Mouse (Mus musculus): ENCODE results near the gene Gnao1. TPM values are rescaled to one million over a fixed set of nuclear protein-coding genes. Genes with fewer than 3 reads are reported as not detected.

Gene Gnao1
- polyA plus RNA-seq, 1 experiment = 4.1 TPM

DNA sequence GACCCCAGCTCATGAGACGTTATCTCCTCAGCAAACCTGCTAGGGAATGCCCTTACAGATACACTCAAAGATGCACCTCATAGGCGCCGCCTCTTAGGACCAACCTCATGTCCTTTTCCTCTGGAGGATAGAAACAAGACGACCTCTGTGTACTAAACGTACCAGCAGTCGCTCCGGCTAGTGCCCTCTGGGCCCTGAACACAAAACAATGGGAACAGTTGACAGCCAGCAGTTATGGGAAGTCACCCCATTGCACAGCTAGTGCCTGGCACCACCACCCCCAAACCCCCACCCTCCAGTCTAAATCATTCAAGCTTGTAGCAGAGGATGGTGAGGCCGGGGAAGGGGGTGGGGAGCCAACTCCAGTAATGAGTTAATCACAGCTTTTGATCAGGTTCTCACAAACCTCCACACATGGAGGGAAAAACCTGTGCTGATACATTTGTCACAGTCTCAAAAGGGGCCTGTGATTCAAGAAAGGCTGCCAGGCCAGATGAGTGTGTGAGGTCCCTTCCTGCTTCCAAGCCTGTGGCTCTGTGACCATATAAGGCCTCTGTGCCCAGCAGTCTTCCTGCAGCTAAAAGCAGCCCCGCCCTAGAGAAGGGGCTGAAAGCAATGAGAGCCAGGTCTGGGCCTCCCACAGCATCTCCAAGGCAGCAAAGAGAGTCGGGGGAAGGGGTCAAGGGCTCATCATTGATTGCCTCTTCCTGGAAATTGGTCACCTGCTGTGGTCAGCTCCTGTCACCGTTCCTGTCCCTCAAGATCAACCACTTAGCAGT, 79.1 kb downstream of the Gnao1 start:
- no peaks in the 10 kb centered on the region; the same call in 1 of the 2 replicates for H3K4me1 ChIP-seq (ENCODE audit: control insufficient read depth, insufficient read depth, low read length)
- no peak for TF ChIP-seq POLR2A (IDR thresholded peaks at IDR 0.05; ENCODE audit: borderline replicate concordance, control insufficient read depth, low read depth, low read length)
- no peak for TF ChIP-seq CTCF (IDR thresholded peaks at IDR 0.05; ENCODE audit: control insufficient read depth, insufficient read depth, low read length)
- no peak overlapping the region for H3K27ac ChIP-seq (ENCODE audit: control insufficient read depth, insufficient read depth, low read depth, low read length, poor library complexity)
- WGBS = 70% methylated on average over 11 of the region's 11 CpGs
- H3K4me3 ChIP-seq (replicated peaks; ENCODE audit: control insufficient read depth, low read depth, low read length) = no peak overlapping the region

DNA sequence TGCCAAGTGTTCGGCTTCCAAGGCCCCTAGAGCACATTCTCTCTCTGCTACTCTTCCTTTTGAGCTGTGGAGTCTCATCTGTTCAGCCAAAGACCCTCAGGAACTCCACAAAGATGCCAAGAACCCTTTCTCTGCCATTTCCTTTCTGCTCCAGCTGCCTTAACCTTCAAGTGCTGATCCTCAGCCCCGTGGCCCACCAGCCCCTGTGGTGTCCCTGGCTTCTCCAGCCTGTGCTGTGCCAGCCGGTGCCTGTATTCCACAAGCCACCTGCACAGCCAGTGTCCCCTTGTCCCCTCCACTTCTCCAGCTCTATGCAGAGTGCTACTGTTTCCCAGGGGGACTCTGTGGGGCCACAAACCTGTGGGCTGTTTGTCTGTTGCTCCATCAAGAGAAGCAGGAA, 83.8 kb downstream of the Gnao1 start:
- TF ChIP-seq POLR2A (IDR thresholded peaks at IDR 0.05; ENCODE audit: borderline replicate concordance, control insufficient read depth, low read depth, low read length) (no peak), CTCF (IDR thresholded peaks at IDR 0.05; ENCODE audit: control insufficient read depth, insufficient read depth, low read length) (no peak)
- 61% methylated on average over 3 of the region's 3 CpGs for WGBS
- H3K27ac ChIP-seq (ENCODE audit: control insufficient read depth, insufficient read depth, low read depth, low read length, poor library complexity) = no peak overlapping the region
- no peak overlapping the region for H3K4me3 ChIP-seq (replicated peaks; ENCODE audit: control insufficient read depth, low read depth, low read length)
- no peaks in the 10 kb centered on the region for H3K4me1 ChIP-seq (ENCODE audit: control insufficient read depth, insufficient read depth, low read length)

DNA sequence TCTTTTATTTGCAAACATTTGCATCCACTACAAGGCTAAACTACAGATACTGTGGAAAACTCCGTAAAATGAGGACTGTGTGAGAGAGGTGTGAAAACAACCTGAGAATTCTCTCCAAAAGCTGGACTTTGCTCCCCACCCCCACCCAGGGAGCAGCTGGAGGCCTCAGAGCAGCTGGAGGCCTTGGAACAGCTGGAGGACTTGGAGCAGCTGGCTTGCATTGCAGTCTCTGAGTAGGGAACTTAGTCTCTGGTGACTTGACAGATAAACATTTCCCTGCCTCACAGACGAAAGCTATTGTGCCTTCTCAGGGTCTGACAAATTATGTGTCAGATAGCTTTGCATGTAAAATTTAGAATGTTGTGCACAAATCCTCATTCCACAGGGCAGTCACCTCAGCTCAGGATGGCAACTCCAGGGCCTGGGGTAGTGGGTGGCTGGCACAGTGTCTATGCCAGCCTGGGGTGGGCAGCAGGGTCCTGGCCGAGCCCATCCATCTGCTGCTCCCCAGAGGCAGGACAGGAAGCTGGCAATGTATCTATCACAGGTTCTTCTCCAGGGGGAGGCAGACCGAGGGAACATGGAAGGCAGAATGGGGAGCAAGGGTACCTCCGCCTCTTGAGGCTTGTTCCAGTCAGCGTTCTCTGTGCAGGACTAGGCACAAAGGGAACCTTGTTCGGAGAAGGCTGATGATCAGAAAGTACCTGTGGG, 87.2 kb downstream of the Gnao1 start:
- TF ChIP-seq CTCF (IDR thresholded peaks at IDR 0.05; ENCODE audit: control insufficient read depth, insufficient read depth, low read length) (no peak), POLR2A (IDR thresholded peaks at IDR 0.05; ENCODE audit: borderline replicate concordance, control insufficient read depth, low read depth, low read length) (no peak)
- WGBS = 82% methylated on average over 7 of the region's 7 CpGs
- no peaks in the 10 kb centered on the region for H3K4me1 ChIP-seq (ENCODE audit: control insufficient read depth, insufficient read depth, low read length)
- H3K27ac ChIP-seq (ENCODE audit: control insufficient read depth, insufficient read depth, low read depth, low read length, poor library complexity) = no peak overlapping the region
- no peak overlapping the region for H3K4me3 ChIP-seq (replicated peaks; ENCODE audit: control insufficient read depth, low read depth, low read length)

DNA sequence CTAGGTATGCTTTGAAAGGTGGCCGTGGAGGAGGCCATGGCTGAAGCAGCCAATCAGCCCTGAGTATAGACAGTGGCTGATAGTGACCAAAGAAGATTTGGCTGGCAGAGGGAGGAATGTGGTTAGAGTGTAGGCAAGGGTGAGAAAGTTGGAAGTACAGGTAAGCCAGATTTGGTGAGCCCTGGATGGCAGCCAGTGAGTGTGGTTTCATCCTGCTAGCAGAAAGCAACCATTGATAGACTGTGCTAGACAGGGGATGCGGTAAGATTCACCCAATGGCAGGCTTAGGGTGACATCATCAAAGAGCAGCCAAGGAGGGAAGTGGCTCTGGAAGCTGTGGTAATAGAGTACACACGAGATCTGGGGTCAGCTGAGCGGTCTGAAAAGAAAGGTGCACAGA, 88.8 kb downstream of the Gnao1 start:
- WGBS = 60% methylated on average over 4 of the region's 4 CpGs
- H3K4me1 ChIP-seq (ENCODE audit: control insufficient read depth, insufficient read depth, low read length) = no peaks in the 10 kb centered on the region
- TF ChIP-seq POLR2A (IDR thresholded peaks at IDR 0.05; ENCODE audit: borderline replicate concordance, control insufficient read depth, low read depth, low read length) = no peak
- TF ChIP-seq CTCF (IDR thresholded peaks at IDR 0.05; ENCODE audit: control insufficient read depth, insufficient read depth, low read length) = no peak
- no peak overlapping the region for H3K27ac ChIP-seq (ENCODE audit: control insufficient read depth, insufficient read depth, low read depth, low read length, poor library complexity)
- H3K4me3 ChIP-seq (replicated peaks; ENCODE audit: control insufficient read depth, low read depth, low read length) = no peak overlapping the region

DNA sequence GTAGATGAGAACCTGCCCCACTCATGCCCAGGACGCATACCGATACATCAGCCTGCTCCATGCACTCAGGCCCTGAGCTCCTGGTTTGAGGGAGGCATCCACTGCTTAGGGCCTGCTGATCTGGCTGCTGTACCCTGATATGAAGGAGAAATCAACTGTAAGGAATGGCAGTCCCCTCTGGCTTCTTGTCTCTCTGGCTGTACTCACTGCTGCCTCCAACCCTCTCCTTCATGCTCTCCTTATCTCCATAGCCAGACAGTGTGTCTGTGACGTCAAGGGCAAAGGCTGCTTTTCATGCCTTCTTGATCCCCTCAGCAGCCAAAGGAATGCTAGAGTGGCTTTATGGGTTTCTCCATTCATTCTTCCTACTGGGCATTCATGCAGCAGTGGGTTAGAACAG, 92.3 kb downstream of the Gnao1 start:
- WGBS = 76% methylated on average over 3 of the region's 3 CpGs
- Histone ChIP-seq H3K27ac (ENCODE audit: control insufficient read depth, insufficient read depth, low read depth, low read length, poor library complexity) (no peak overlapping the region), H3K4me1 (ENCODE audit: control insufficient read depth, insufficient read depth, low read length) (no peaks in the 10 kb centered on the region), H3K4me3 (replicated peaks; ENCODE audit: control insufficient read depth, low read depth, low read length) (no peak overlapping the region)
- TF ChIP-seq POLR2A (IDR thresholded peaks at IDR 0.05; ENCODE audit: borderline replicate concordance, control insufficient read depth, low read depth, low read length) (no peak), CTCF (IDR thresholded peaks at IDR 0.05; ENCODE audit: control insufficient read depth, insufficient read depth, low read length) (no peak)

DNA sequence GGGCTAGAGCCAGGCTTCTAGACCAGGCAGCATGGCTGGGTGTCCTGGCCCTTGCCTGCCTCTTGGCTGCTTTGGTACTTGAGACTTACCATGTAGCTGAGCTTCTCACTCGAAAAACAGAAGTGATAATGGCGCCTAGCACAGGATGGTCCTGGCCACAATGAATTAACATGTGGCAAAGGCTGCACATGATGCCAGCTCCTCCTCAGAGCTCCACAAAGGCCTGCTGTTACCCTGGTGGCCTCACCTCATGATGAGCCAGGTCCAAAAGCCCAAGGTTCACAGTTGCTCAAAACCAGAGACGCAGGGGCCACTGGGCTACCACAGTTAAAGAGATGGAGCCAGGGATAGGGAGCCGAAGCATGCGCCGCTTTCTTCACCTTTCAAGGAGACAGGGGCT, 97.2 kb downstream of the Gnao1 start:
- 72% methylated on average over 6 of the region's 6 CpGs for WGBS
- Histone ChIP-seq H3K4me3 (replicated peaks; ENCODE audit: control insufficient read depth, low read depth, low read length) (no peak overlapping the region), H3K4me1 (ENCODE audit: control insufficient read depth, insufficient read depth, low read length) (no peaks in the 10 kb centered on the region), H3K27ac (ENCODE audit: control insufficient read depth, insufficient read depth, low read depth, low read length, poor library complexity) (no peak overlapping the region)
- TF ChIP-seq POLR2A (IDR thresholded peaks at IDR 0.05; ENCODE audit: borderline replicate concordance, control insufficient read depth, low read depth, low read length) = no peak
- TF ChIP-seq CTCF (IDR thresholded peaks at IDR 0.05; ENCODE audit: control insufficient read depth, insufficient read depth, low read length) = no peak

DNA sequence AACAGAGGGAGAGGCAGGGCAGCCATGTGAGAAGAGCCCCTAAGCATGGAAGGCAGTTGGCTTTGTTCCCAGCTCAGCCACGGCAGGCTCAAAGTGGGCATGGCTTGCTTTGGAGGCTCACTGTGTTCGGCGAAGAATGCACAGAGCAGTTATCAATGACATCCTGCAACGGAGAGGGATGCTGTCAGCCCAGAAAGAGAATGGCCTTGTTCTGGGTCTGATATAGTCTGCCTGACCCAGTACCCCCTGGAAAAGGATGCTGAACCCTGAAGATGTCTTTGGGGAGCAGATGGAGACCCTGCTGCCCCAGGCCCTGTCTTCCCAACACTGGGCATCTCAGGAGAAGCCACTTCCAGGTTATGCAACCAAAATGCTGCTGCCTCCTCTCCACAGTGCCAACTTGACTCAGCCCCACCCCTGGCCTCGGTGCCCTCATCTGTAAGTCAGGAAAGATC, 98.2 kb downstream of the Gnao1 start:
- Histone ChIP-seq H3K27ac (ENCODE audit: control insufficient read depth, insufficient read depth, low read depth, low read length, poor library complexity) (no peak overlapping the region), H3K4me3 (replicated peaks; ENCODE audit: control insufficient read depth, low read depth, low read length) (no peak overlapping the region), H3K4me1 (ENCODE audit: control insufficient read depth, insufficient read depth, low read length) (no peaks in the 10 kb centered on the region)
- TF ChIP-seq POLR2A (IDR thresholded peaks at IDR 0.05; ENCODE audit: borderline replicate concordance, control insufficient read depth, low read depth, low read length) = no peak
- TF ChIP-seq CTCF (IDR thresholded peaks at IDR 0.05; ENCODE audit: control insufficient read depth, insufficient read depth, low read length) = no peak
- WGBS = 57% methylated on average over 5 of the region's 5 CpGs

DNA sequence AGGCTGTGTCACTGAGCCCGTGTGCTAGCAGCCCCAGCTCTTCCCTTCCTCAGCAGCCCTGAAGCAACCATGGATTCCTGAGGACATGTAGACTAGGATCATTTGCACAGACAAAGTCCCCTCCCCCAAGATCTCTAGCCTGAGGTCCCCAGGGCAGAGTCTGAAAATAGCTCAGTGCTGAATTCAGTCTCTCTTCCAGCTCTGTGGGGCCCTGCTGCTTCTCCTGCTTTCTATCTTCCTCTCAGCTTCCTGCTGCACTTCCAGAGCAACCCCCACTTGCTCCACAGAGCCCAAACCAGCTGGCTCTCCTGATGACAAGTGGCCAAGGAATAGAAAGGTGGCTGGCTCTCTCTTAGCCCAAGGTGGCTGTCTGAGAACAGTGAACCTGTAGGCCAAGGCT, 98.8 kb downstream of the Gnao1 start:
- Histone ChIP-seq H3K4me3 (replicated peaks; ENCODE audit: control insufficient read depth, low read depth, low read length) (no peak overlapping the region), H3K27ac (ENCODE audit: control insufficient read depth, insufficient read depth, low read depth, low read length, poor library complexity) (no peak overlapping the region), H3K4me1 (ENCODE audit: control insufficient read depth, insufficient read depth, low read length) (no peaks in the 10 kb centered on the region)
- 50% methylated on average over 1 of the region's 1 CpGs for WGBS
- TF ChIP-seq POLR2A (IDR thresholded peaks at IDR 0.05; ENCODE audit: borderline replicate concordance, control insufficient read depth, low read depth, low read length) = no peak
- TF ChIP-seq CTCF (IDR thresholded peaks at IDR 0.05; ENCODE audit: control insufficient read depth, insufficient read depth, low read length) = no peak
